Mouse (Mus musculus): ENCODE measurements at regions not wholly inside any gene's neighbourhood (a gene's known extent, or its start where the extent isn't known, plus 50 kb on each side); places are given as distances from the start of the nearest gene placed in this dataset.

DNA sequence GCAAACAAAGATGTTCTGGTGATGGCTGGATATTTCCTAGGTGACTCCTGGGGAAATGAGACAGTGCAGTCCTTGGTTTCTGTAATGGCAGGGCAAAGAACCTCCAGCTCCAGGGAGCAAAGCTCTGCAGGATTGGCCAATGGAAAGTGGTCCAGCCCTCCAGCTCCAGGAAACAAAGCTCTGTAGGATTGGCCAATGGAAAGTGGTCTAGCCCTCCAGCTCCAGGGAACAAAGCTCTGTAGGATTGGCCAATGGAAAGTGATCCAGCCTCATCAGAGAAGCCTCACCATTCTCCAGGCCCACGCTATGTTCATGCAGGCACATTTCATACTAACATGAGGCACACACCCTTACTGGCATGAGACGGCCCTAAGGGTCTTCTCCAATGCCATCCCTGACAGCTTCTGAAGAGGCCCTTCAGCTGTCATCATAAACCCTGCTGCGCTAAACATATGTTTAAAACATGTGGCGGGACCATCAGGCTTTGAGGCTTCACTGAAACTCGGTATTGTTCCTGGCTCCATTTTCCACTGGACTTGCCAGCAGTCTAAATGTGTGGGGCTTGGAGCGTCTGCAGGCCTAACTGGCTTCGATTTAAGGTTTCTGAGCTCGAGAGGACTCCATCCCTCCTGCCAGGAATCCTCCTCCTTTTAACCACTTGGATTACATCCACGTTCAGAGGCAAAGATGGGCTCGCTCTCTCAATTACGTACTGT is 175.3 kb upstream of the Ccdc54 start:
- no peak for DNase-seq

DNA sequence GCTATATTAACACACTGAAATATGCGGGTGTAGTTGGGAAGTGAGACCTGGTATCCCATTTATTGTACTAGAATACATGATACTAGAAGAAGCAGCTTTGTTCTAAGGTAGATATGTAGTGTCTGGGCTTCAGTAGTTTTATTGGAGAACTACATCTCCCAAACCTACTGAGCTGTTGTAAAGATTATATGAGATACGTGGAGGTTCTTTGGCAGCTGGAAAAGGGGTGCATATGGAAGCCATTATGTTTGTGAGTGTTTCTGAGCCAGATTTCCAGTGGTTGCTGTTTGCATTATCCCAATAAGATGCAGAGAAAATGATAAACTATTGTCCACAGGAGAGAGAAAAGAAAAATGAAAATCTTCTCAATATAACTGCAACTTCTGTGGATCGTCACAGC is 171.1 kb upstream of the Ccdc54 start:
- no peak for DNase-seq

DNA sequence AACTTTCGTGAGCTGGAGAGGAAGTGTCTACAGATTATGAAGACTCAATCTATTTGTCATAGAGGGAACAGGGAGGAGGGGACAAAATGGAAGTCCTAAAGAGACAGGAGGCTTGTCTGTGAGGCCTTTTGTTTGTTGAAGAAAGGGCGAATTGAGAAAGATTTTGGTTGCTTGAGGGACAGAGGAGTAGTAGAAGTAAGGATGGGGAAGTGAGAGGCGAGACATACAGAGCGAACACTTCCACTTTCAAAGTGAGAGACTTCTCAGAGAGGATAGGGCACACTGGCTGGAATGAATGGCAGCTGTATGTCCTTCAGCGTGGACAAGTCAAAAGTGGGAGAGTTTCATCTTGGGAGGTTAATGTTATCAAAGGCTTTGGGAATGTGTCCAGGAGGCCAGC is 169.0 kb upstream of the Ccdc54 start:
- DNase-seq: no peak

DNA sequence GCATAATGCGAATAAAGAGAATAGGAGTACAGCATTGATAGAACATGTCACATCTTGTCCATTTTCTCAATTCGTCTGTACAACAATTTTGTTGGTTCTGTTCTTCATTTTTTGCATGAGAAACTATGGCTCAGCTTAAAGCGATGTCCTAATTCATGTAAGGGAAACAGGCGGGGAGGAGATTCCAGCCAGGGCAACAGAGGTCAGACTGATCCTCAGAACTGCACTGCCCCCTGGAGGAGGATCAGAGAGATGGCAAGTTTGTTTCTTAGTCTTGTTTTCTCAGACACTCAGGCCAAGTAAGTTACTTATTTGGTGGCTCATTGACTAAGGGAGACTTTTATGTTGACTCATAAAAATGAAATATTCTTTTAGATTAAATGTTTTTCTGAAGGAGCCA is 165.7 kb upstream of the Ccdc54 start:
- DNase-seq: peak in 1 of 2 experiments; percentile 17

DNA sequence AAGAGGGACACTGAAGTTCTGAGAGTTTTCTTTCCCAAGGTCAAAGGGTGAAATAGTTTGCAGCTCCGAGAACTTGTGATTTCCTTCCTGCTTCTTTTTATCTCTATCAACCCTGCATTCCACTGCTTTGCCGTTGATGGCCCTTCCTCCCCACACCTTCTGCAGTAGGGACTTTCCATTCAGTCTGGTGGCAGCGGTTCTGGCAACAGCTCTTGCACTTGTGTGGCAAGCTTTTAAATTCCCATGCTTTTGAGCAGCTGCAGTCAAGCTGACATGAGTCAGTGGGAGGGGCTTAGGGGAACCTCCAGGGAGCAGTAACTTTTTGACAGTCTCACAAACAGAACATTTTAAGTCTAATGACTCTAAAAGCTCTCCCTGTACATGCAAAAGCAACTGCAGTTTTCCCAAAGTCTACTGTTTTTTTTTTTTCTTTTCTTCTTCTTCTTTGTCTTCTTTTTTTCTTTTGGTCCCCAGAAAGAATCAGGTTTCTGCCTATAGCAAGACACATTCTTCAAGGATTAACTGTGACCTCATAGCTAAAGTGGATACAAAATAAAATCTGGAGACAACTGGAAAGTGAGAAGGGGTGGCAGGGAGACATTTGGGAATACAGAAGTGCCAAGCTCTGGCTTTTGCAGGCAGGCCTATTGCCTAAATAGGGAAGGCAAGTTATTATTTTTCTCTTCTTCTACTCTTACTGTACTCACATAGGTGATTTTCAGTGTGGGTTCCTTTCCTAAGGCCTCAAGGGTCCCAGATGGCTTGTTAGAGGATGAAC is 162.8 kb upstream of the Ccdc54 start:
- DNase-seq: no peak

DNA sequence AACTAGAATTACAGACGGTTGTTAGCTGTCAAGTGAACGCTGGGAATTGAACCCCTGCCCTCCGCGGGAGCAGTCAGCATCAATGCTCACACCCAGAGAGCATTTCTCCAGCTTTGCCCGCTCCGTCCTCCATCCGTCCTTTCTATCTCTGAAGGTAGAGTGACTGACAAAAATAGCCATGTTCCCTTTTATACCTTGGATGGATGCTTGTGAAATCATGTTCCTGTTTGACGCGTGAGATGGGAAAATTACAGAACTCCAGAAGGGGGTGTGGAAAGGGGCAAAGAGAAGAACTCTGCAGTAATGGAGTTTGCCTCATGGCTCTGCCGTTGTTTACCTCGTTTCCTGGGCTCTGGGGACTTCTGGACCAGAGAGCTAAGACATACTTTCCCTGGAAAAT is 162.1 kb upstream of the Ccdc54 start:
- no peak for DNase-seq

DNA sequence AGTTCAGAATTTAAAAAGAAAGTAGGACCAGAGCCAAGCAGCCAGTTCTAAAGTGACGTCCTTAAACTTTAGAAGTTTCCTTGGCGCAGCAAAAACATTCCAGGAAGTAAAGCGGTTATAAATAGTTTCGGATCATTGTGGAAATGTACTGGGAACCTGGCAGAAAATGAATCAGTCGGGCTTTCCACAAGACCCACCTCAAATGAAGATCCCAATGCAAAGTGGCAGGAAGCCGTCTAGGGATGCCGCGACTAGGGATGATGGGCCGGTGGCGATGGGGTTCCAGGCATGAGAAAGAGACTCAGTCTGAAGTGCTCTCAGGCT is 161.3 kb upstream of the Ccdc54 start:
- no peak for DNase-seq

DNA sequence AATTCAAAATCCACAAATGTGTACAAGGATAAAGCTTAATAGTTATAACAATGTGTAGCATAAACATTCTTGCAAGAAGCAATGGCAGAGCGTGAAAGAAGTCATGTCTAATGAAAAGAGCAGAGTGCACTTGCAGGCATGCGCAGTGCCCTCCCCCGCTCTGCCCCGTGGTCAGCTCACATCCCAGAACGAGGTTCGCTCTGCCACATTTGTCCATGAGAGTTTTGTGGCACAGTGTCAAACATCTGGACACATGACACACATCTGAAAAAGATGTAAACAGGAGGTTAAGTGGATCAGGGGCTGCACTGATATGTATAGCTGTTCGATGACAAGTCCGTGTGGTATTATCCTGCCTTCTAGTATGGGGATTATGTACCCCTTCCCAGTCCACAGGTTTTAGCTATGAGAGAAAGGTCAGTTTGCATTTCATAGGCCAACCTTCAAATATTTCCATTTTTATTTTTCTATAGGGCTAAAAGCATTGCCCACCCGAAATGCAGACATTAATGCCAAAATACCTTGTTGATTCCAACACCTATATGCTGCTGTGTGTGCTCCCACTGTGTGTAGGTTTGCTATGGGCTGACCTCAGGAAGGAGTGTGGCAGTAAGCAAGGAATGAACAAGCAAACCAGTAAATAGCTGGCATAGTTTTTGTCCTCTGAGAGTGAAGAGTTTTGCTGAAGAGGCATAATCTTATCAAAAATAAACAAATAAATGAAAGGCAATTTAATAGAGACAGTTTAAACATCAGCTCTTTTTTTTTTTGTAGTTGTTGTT is 160.7 kb upstream of the Ccdc54 start:
- no peak for DNase-seq

DNA sequence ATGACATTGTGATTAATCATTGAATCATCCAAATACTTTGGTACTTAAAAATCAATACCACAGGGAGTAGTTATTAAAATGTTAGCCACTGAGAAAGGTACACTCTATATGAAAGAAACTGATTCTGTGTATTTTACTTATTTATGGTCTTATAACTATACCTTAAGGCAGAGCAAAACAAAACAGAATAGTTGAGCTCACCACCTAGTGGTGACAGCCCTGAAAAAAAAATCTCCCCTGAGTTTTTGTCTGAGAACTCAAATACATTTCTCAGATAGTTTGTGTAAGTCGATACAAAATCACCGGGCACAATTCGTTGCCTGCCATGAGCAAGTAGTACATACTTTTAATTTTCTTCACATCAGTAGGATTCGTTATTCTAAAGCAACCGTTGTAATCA is 156.7 kb upstream of the Ccdc54 start:
- DNase-seq: no peak

DNA sequence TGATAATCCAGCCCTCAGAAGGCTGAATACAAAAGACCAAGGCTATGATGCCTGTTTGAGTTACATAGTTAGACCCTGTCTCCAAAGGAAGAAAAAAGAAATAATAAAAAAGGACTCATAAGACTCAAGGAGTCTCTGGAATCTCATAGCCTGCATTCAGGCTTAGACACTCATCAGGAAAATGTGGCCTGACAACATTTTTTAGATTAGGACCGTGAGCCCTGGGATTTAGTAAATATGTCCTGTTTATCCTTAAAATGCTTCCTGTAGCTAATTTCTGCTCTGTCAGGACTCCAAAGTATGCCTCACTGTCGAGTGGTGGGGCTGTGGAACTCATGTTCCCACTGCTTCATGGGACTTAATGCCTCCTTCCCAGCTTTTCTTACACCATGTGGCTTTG is 154.8 kb upstream of the Ccdc54 start:
- no peak for DNase-seq

DNA sequence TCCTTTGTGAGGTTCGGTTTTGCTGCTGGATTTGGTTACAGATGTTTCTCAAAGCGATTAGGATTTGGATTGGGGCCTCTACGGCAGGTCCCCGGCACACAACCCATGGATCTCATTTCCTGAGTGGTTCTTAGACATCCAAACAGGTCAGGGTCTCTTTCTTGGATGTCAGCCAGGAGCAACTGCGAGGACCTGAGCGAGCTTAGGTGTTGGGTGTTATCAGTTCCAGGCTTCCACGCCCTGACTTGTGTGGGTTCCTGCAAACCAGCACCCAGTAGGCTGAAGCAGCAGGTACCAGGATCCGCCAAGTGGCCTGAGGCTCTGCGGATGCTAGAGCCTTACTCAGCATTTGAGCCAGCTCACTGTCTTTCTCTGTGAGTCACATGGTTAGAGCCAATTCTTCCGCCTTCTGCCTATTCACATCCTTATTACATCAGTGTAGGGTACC is 146.5 kb upstream of the Ccdc54 start:
- DNase-seq: peak; percentile 12

DNA sequence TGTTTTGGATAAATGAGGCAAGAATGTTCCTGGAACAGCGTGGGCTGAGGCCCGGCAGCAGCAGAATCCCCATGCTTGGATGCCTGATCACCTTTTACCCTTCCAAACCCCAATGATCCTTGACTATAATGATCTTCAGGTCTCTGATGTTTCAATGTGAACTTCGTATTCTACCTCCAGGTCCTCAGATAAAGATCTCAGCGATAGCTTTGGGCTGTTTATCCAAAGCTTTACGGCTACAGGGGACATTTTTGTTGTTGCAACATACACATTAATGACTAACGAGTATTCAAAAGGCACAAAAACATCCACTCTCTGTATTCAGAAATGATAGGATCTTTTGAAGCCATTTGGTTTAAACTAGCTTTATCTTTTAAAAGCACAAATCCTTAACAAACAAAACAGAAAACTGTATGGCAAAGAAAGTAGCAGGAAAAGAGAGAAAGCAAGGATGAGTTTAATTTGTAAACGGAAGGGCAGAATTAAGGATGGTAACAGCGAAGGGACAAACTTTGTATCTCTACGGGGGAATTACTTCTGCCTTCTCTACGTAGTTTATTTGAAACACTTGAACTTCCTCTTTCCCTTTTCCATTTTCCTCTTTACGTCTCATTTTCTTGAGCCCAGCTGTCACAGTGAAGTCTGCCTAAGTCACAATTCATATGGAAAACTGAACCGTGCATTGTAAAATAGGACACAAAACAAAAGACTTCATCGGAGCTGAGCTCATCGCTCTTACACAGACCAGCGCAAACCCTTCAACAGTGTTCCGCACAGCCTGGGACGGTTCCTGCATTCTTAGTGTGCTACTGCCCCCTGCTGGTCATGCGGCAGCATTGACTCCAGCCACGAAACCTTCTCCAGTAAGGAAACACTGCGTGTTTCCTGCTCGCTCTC is 145.4 kb upstream of the Ccdc54 start:
- peak; percentile 87 to 92 for DNase-seq

DNA sequence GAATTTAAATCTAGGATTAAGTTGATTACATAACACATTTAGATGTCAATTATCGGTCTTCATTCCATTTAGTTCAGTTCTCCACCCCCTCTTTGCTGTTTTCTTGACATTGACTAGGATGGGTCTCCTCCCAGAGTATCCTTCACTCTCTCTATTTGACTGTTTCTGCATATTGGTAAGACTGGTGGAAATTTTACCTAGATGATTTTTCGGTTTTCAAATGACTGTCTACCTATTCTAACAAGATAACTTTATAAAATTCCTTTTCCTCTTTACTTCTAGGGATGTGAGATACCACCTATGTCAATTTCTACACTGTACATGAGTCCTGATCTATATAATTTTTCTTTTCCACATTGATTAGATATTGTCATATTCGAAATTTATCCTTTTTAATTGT is 142.4 kb upstream of the Ccdc54 start:
- DNase-seq: no peak

DNA sequence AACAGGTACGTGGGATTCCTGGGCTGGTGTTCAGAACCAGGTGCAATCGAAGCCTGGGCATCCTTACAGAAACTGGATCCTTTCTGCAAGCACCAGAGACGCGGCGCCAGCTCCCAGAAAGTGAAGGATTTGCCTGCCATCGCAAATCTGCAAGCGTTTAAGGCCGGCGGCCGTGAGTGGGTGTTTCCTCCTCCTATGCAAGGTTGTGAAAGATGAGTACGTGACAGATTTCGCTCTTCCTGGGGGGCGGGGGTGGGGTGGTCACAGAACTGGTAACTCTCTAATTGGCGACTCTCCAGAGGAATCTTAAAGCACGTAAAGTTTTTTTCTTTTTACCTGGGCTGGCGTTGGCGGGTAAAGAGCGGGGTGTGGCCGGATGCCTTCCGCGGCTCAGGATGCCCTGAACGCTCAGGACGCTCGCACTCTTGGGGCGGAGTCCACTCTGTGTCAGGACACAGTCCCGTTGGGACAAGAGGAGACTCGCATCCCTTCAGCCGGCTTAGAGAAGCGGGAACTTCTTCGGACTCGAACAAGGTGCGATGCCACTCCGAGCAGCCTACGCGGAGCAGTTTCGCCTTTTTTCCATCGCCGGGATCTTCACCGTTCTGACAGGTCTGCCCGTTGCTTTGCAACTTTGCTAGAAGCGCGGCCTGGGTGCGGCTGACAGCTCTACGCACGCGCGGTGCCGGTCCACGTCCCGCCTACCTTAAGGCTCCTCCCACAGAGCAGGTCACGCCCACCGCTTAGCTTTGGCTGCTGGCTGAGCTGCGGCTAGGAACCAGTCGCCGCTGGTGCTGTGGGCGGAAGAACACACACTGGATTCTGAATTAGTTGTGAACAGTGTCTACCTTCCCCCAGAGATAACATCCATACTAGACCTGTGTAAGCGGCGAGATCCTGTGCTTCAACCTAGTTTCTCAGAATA is 141.4 kb upstream of the Ccdc54 start:
- peak; percentile 82 to 87 for DNase-seq

DNA sequence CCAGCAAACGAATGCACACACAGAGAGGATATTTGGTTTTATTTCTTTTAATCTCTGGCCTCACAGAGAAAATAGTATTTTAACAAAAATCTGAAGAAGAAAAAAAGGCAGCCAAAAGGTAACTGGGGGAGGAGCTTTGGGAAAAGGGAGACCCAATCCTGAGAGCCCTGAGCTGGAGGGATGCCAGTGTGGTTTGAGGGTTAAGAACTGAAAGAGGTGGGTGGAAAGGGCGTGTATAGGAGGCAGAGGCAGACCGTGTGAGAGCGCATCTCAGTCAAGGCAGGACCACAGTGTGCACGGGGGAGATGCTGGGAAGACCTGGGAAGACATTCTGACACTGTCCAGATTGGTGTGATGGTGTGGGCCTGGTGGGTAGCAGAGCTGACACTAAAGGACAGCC is 138.4 kb upstream of the Ccdc54 start:
- no peak for DNase-seq

DNA sequence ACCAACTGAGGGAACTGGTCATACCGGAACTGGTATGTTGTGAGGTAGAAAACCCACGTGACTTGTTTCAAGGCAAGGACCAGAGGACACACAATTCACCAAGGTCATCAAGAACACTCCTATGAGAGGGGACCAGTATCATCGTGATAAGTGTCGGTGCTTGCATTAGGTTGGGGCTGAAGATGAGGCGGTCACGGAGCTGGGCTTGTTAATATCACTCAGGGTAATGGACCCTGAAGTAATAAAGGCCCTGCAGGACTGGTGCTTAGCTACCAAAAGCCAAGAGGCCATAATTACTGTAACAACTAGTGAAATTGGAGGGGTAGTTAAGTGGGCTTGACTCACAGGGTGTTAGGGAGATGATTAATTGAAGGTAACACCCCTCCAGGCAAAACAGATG is 132.2 kb upstream of the Ccdc54 start:
- DNase-seq: no peak

DNA sequence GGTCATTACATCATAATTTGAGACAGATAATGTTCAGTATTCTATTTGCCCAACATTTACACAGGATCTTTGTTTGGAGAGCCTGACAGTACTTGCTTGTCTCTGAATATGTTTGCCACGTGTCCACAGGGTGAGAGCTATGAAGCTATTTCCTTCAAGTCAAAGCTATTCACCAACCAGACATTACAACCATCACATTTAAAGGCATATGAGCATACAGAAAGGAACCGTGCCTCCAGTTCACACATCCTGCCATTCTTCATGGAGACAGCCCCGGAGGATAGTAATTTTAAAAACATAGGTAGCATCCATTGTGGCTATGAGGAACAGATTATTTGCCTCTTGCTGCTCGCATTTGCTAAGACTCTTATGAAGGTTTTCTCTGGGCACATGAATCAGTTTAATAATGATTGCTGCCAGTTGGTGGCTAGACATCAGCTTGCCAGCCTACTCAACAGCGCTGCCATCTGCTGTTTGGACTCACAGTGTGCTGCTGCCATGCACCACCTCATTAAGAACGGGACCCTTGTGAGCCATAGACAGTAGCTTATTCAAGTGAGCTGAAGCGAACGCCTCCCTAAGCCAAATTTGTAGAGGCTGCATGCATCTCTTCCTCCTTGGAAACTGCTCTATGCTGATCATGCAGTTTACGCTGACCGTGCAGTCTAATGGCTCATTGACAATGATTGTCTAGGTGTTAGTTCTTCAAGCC is 126.5 kb upstream of the Ccdc54 start:
- DNase-seq: peak; percentile 61 to 73

DNA sequence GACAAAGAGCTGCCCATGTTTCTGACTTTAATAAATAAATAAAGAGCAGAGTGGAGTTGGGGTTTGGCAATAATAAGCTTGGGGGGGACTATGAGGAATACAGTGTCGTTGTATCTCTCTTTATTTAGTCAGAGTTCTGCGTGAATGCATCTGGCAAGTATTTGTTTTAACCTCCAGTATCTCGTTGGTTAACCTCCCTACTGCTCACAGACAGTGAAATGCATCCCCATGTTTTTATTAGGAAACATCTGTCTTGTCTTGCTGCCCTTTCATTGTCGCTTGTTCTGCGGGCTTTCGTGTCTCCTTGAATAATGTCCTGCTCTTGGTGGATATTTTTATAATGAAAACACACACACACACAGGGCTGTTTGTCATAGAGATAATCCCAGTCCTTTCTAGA is 118.8 kb upstream of the Ccdc54 start:
- no peak for DNase-seq

DNA sequence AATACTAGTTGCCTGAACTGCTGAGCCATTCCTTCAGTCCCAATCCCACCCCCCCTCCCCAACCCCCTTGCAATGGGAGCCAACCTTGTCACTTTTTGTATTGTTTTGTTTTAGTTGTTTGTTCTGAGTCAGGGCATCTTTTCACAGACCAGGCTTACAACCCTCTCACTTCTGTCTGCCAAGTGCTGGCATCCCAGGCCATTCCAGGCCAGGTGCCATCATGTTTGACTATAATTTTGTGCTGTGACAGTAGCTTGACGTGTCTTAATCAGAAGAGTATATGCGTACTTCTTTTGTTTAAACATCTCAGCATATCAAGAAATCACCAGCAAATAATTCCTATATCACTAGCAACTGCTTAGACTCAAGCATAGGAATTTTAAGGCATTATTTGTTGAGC is 117.0 kb upstream of the Ccdc54 start:
- DNase-seq: peak in 1 of 2 experiments; percentile 31

DNA sequence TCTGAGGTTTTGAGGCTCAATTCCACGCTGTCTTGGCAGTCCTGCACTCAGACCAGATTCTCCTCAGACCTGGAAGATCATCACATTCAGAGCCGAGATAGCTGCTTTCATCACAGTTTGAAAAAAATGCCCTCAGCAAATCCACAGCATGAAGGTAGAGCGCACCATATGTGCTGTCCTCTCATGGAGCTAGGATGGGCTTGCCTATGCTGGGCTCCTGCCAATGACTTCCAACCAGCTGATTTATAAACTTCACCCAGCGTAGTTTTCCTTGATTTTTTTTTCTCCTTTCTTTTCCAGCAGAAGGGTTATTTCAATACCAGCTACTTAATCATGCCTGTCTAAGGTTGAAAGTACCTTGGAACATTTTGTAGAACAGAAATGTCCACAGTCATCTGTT is 115.0 kb upstream of the Ccdc54 start:
- peak in 1 of 2 experiments; percentile 28 for DNase-seq
